Mouse (Mus musculus): ENCODE measurements at regions not wholly inside any gene's neighbourhood (a gene's known extent, or its start where the extent isn't known, plus 50 kb on each side); places are given as distances from the start of the nearest gene placed in this dataset.
"Not testable (repeated sequence)": the region's sequence is repeated elsewhere in the genome, so short reads cannot be mapped to it uniquely, and the experiment has no call there.

DNA sequence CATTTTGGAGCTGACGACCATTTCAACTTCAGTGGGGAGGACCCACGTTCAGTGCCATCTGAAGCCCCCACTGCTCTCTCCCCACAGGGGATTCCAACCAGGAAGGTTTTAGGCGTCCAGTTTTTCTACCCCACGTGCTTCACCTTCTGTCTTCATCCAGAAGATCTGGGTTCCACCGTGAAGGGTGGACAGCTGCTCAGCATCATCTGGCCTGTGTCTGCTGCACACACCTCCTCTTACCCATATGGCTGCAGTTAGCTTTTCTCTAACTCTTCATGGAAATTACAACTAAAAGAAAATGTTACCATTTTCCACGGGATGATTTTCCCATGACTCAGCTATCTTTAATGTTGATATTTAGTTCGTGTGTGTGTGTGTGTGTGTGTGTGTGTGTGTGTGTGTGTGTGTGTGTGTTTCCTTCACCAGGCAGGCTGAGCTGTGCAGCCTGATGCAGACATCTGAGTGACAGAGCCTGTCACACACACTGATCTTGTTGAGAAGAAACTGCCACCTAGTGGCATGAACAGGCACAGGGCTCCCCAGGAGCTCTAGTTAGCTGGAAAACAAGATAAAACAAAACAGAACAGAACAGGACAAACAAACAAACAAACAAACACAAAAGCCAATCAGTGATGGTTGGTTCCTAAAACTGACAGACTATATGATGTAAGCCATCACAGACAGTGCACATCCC, 107.5 kb upstream of the Rasgrp1 start:
- DNase-seq, result peak; percentile 35 to 51

DNA sequence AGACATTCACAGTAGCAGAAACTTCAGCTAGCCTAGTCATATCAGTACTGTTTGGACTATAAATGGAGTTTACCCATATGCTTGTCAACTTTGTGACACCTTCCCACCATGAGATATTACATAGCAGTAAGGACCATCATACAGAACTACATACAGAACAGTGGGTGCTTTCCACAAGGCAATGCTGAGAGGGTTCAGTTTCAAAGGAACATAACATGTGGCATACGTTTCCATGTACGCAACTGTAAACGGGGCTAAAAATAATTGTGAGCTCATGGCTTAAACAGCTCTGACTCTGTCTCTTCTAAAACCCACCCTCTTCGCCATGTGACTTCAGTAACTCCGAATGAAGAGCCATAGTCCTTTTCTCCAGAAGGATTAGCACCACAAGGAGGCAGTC, 109.0 kb upstream of the Rasgrp1 start:
- DNase-seq, result no peak

DNA sequence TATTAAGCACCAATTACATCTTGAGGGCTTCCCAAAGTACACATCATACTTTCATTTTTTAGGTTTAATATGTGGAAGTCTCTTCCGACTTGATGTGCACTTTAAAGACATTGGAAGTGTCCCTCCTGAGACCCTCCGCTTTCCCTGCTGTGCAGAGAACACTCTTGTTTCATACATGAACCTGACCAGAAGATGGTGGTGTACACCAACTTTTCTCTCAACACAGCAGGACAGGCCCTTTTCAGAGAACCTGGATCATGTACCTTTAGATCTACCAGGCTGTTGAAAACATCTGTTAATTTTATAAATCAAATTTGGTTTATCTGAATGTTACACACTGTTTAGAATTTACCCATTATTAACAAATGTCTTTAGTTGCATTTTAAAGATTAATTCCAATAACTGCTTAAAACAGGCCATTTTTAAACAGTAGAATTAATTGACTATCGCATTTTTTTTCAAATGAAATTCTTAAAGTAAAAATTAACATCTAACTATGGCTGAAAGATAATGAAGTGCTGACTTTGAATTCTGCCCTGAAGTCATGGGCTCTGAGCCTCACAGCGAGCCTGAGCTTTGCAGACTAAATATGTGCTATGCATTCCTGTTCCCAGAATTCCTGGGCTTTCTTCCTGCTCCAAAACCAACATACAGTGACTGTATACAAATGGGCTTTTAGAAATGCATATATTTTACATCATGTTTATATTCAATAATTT, 112.4 kb upstream of the Rasgrp1 start:
- peak; percentile 35 to 37 for DNase-seq

- peak in 1 of 2 experiments; percentile 6 for DNase-seq
These were observed 113.1 kb upstream of the Rasgrp1 start for GRCm38 (mm10) chr2:117455740-117456455.

- no peak for DNase-seq
These were observed 113.7 kb upstream of the Rasgrp1 start for GRCm38 (mm10) chr2:117456456-117457020.

GRCm38 (mm10) chr2:117461541-117462290, 118.9 kb upstream of the Rasgrp1 start:
- DNase-seq, result no peak

GRCm38 (mm10) chr2:117474885-117475542, 132.2 kb upstream of the Rasgrp1 start:
- DNase-seq, result no peak

GRCm38 (mm10) chr2:117475561-117475960, 132.8 kb upstream of the Rasgrp1 start:
- peak; percentile 10 to 16 for DNase-seq

- DNase-seq, result not testable (repeated sequence)
These were observed 134.7 kb upstream of the Rasgrp1 start for GRCm38 (mm10) chr2:117477503-117477902.

DNA sequence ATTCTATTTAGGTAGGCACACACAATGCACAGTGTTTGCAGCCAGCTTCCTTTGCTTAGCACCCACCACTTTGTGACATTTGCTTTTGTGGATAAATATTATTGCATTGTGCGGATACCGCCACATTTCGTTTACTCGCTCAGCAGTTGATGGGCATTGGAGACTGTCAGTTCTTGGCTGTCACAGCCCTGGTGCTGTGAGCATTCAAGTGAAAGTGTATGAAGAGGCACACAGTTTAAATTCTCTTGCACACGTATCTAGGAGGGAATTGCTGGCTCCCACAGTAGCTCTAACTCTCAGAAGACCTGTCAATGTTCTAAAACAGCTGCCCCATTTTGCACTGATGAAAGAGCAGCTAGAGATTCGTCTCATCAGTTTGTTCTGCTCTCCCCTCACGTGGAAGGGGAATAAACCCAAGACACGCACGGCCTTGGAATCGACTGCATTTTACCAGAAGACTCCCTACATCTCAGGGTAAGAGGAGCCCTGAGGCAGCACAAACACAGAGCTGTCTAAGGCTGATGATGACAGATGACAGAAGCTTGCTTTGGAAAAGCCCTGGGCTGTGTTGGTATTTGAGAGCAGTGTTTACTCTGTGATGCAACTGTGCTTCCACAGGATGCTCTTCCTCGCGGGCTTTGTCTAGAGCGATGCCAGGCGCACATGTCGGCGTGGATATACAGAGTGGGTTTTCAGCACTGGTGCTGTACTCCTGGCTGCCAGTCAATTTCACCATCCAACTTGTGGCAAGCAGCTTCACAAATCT, 136.6 kb upstream of the Rasgrp1 start:
- DNase-seq, result peak; percentile 15 to 18

GRCm38 (mm10) chr2:117486447-117486846, 143.6 kb upstream of the Rasgrp1 start:
- DNase-seq, result peak; percentile 4 to 6

DNA sequence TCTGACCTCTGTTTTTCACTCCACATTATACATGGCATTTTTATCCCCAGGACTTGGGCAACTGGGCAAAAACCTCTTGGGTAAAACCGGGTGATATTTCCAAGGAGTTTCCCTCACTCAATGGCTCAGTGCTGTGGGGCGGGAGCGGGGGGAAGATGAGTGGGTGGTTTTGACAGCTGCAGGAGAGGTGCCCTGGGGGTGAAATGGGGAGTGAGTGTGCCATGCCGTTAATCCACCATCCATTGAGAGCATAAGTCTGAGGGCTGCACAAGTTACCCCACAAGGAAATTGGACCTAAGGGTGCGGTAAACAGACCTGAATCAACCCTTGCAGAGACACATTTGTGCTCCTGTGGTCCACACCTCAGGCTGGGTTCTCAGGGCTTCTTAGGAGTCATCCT, 155.8 kb upstream of the Rasgrp1 start:
- DNase-seq, result no peak

GRCm38 (mm10) chr2:117502611-117503010, 159.8 kb upstream of the Rasgrp1 start:
- no peak for DNase-seq

DNA sequence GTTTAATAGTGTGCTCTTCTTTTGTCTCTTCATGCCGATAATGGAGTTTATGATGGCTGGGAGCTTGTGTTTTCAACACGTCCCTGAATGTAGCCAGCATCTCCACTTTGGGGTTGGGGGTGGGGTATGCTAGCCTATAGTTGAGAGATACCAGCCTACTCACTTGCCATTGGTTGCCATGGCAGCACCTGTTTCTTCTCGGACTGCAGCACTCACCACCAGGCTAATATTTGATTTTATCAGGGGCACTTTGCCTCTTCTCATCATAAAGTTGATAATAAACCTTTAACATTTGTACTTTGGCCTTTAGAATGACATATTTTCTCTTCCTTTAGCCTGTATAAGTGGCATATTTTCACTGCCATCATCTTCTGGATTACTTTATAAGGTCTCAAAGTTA, 168.9 kb upstream of the Rasgrp1 start:
- DNase-seq, result no peak

- peak; percentile 19 to 41 for DNase-seq
These were observed 169.8 kb upstream of the Rasgrp1 start for GRCm38 (mm10) chr2:117512551-117512950.

DNA sequence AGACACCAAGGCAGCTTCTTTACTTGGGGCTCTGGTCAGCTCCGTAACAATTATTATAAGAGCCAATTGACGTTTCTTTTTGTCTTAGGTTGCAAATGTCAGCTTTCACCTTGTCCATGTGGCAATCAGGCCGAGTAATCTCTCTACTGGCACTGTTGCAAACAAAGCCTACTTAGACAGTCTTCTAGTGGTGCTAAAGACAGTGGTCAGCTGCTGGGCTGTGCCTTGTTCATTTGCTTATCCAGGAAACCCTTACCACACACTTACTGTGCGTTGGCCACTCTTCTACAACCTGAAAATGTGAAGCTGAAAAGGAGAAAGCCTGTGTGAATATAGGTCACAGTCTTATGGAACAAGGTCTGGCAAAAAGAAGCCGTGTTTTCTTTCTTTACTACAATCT, 181.6 kb upstream of the Rasgrp1 start:
- no peak for DNase-seq

DNA sequence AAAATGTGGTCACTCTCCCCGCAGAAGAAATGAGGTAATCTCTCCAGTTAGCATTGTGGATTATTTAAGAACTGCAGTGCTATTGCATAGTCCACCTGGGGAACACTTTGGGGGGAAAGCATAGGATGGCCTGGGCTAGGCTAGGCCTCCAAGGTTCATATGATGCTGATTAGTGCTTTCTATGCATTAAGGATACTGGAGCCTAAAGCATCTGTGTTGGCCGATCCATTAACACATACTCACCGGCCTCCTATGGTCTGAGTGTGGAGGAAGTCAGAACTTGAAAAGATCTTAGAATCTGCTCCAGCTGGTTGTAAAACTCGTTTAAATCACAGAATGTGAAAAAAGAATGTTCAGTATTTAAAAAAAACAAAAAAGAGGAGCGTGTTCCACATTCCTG, 196.1 kb upstream of the Rasgrp1 start:
- DNase-seq, result no peak

GRCm38 (mm10) chr2:117539285-117539684, 196.5 kb upstream of the Rasgrp1 start:
- no peak for DNase-seq

- peak; percentile 71 to 73 for DNase-seq
These were observed 198.7 kb upstream of the Rasgrp1 start for GRCm38 (mm10) chr2:117541471-117541870.

DNA sequence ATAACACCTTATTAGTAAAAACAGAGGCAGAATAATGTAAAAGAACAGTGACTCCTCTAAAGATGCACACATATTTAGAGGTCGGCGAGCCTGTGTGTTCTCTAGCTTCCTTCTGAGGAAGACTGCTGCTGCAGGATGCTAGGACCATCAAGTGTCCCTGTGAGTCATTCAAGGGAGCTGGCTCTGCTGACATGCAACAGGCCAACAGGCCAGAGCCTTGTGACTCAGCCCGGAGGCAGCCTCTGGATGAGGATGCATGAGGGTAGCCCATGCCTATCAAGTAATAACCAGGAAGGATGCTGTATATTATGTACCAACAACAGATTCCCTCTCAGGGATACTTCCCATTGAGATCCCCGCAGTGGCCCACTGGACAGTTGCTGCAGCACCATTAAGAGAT, 199.5 kb upstream of the Rasgrp1 start:
- DNase-seq, result no peak

- DNase-seq, result no peak
These were observed 200.5 kb upstream of the Rasgrp1 start for GRCm38 (mm10) chr2:117543301-117543782.

Measured in cerebellum, postnatal 14 days (tissue).